Mouse (Mus musculus) stomach, embryonic 15.5 days (tissue): ENCODE measurements at regions not wholly inside any gene's neighbourhood (a gene's known extent, or its start where the extent isn't known, plus 50 kb on each side); places are given as distances from the start of the nearest gene placed in this dataset.

Experiments
- ATAC-seq: fragments of 200-750 bp; cut with Nextera tagmentation; 2 replicates; pipeline ENCODE4 v1.8.0; 2017; ENCODE audit warnings: low read depth, moderate number of reproducible peaks, moderate TSS enrichment; ENCODE audit not compliant: insufficient read depth, low FRiP score
- H3K27ac ChIP-seq: fragments of 300-500 bp; sonication (generic); 2 replicates; pipeline ENCODE4 v1.5.1; 2015; ENCODE audit warnings: mild to moderate bottlenecking, inconsistent platforms
- H3K27me3 ChIP-seq: fragments of 300-500 bp; sonication (generic); replicated peaks from 2 replicates; pipeline ENCODE4 v1.6.1; 2015; ENCODE audit warnings: inconsistent platforms
- H3K36me3 ChIP-seq: fragments of 300-500 bp; sonication (generic); 2 replicates; pipeline ENCODE4 v1.6.1; 2015; ENCODE audit warnings: inconsistent platforms
- H3K4me1 ChIP-seq: fragments of 300-500 bp; sonication (generic); 2 replicates; pipeline ENCODE4 v1.6.1; 2015; ENCODE audit warnings: inconsistent platforms
- H3K4me2 ChIP-seq: fragments of 300-500 bp; sonication (generic); 2 replicates; pipeline ENCODE4 v1.6.1; 2015; ENCODE audit warnings: mild to moderate bottlenecking, inconsistent platforms
- H3K4me3 ChIP-seq: fragments of 300-500 bp; sonication (generic); replicated peaks from 2 replicates; pipeline ENCODE4 v1.5.1; 2015; ENCODE audit warnings: inconsistent platforms
- H3K9ac ChIP-seq: fragments of 300-500 bp; sonication (generic); 2 replicates; pipeline ENCODE4 v1.6.1; 2015; ENCODE audit warnings: inconsistent platforms
- H3K9me3 ChIP-seq: fragments of 300-500 bp; sonication (generic); 2 replicates; pipeline ENCODE4 v1.6.1; 2016; ENCODE audit warnings: inconsistent platforms
- WGBS: fragments of 180-500 bp; shearing (Covaris S2); methylation state at CpG from one replicate; pipeline ENCODE4 v1.1.7; 2015; 5-methylcytosine and 5-hydroxymethylcytosine counted together

DNA sequence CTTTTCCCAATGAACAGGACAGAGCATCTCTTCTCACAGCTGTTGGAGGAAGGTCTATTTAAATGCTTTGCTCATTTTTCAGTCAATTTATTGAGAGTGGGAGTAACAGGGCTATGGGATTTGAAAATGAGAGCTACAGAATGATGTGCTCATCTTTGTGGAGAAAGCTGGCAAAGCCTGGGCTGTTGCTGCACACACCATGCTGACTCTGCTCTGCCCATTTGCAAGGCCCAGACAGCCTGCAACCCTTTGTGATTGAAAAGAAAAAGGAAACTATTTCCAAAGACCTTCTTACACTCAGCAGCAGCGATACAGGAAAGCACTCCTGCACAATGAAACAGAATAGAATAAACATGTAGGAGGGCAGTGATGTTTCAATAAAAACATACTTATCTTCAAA, 231.5 kb upstream of the B3gat1 start:
- Histone ChIP-seq H3K4me2 (no peak overlapping the region), H3K4me3 (no peak overlapping the region), H3K9me3 (no peaks in the 10 kb centered on the region), H3K9ac (no peak overlapping the region), H3K27me3 (no peaks in the 10 kb centered on the region), H3K36me3 (no peaks in the 10 kb centered on the region), H3K4me1 (no peaks in the 10 kb centered on the region), H3K27ac (no peak overlapping the region)
- ATAC-seq: no peak
- WGBS: 38% methylated on average over 1 of the region's 1 CpGs

DNA sequence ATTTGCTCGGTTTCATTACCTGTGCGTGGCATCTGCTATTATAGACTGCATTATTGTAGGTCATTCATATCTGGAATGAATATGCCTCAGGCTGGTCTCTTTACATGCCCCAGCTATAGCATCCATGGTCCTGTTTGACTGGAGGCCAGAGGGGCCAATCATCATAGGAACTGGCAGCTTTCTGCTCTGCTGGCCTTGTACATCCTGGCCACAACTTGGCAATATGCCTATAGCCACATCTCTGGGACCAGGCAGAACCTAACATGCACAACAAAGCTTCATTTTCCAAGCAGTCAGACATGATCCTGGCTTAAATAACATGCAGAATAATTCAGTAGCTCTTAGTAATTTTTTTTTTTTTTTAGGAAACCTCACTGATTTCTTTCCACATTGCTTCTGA, 227.6 kb upstream of the B3gat1 start:
- no peaks in the 10 kb centered on the region for H3K27me3 ChIP-seq
- H3K27ac ChIP-seq: no peak overlapping the region
- 85% methylated on average over 2 of the region's 2 CpGs for WGBS
- no peak overlapping the region for H3K4me3 ChIP-seq
- no peak overlapping the region for H3K4me2 ChIP-seq
- no peaks in the 10 kb centered on the region for H3K9me3 ChIP-seq
- no peaks in the 10 kb centered on the region for H3K36me3 ChIP-seq
- no peak overlapping the region for H3K9ac ChIP-seq
- H3K4me1 ChIP-seq: no peaks in the 10 kb centered on the region
- ATAC-seq: no peak

DNA sequence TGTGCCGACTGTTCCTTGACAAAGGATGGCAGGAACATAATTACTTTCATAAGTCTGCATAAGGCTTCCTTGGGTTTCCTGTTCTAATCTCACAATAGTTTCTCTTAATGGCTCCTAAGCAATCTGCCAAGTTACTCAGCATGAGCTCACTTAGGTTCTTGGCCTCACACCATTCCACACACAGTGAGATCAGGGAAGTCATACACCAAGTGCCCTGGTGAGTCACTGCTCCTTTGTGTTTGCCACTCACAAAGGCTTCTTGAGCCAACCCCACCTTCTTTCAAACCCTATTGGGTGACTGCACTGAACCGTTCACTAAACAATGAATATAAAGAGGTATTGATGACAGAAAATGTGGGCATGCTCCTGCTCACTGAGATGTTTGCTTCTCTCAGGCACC, 214.9 kb upstream of the B3gat1 start:
- H3K27ac ChIP-seq: no peak overlapping the region; the same call in 1 of the 2 replicates
- 55% methylated on average over 2 of the region's 2 CpGs for WGBS
- ATAC-seq: peak; percentile 82

DNA sequence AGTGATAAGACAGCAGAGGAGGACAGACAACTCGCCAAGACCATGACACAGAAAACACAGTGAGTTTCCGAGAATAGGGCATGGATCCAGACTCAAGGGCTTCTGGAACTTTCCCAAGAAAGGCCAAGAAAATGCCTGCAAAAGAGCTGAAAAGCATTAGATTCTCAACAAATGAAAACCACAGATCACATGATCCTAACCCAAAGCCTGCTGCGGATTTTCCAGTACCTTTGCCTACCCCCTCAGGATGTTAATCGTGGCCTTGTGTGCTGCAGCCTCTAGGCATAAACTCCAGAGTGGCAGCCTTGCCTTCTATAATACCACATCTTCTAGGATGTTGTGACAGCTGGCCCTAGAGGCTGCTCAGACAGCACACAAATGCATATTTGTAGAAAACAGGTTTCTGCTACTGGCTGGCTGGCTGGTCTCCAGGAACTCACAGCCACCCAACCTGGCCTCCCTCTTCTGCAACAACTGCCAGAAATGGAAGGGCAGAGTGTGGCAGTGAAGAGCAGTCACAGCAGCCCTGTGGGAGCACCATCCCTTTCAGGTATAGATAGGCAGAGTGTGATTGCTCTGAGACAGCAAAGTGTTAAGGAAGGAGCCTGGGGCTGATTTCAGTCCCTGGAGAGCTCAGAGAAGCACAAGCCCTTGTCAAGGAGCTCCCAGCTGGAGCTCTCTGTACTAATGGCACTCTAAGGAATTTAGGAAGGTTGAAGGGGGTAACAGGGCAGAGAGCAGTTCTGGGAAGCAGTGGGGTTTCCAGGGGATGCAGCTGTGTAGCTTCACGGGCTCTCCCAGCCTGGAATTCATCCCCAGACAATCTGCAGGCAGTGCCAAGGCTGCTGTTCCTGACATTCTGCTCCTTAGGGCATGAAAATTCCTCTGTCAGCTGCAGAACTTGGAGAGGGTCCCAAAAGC, 213.7 kb upstream of the B3gat1 start:
- Histone ChIP-seq H3K27ac (0 out of 2 replicates have a peak overlapping the region, but pooled peaks have one; percentile 13), H3K4me2 (no peak overlapping the region), H3K4me1 (no peaks in the 10 kb centered on the region), H3K4me3 (no peak overlapping the region), H3K9ac (no peak overlapping the region), H3K36me3 (no peaks in the 10 kb centered on the region), H3K27me3 (no peaks in the 10 kb centered on the region), H3K9me3 (no peaks in the 10 kb centered on the region)
- 38% methylated on average over 5 of the region's 5 CpGs for WGBS
- ATAC-seq: no peak

More for the DNA sequence above, 214.9 kb upstream of the B3gat1 start:
- no peaks in the 10 kb centered on the region for H3K4me1 ChIP-seq
- no peaks in the 10 kb centered on the region for H3K27me3 ChIP-seq
- H3K4me3 ChIP-seq: no peak overlapping the region
- no peak overlapping the region for H3K4me2 ChIP-seq
- no peak overlapping the region for H3K9ac ChIP-seq
- no peaks in the 10 kb centered on the region for H3K36me3 ChIP-seq
- no peaks in the 10 kb centered on the region for H3K9me3 ChIP-seq

DNA sequence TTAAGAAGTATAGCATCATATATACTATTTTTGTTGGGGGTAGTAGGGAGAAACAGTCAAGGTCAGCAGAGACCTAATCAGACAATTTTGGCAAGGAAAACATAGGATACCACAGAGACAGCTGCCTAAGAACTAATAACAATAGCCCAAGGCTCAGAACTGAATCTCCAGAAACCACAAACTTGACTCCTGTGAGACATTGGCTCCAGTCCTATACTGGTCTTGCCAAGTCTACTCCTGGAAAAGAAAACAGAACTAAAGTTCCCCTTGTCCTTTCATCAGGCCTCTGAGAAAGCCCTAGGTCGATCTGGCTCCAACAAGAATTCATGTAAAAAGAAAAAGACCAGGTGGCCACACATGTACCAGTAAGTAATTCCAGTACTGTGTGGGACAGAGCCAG, 209.4 kb upstream of the B3gat1 start:
- ATAC-seq: no peak
- no peaks in the 10 kb centered on the region for H3K36me3 ChIP-seq
- H3K4me2 ChIP-seq: no peak overlapping the region
- H3K4me1 ChIP-seq: no peaks in the 10 kb centered on the region
- H3K27ac ChIP-seq: no peak overlapping the region
- no peak overlapping the region for H3K9ac ChIP-seq
- H3K4me3 ChIP-seq: no peak overlapping the region
- WGBS: 50% methylated on average over 1 of the region's 1 CpGs
- H3K9me3 ChIP-seq: no peaks in the 10 kb centered on the region
- no peaks in the 10 kb centered on the region for H3K27me3 ChIP-seq

DNA sequence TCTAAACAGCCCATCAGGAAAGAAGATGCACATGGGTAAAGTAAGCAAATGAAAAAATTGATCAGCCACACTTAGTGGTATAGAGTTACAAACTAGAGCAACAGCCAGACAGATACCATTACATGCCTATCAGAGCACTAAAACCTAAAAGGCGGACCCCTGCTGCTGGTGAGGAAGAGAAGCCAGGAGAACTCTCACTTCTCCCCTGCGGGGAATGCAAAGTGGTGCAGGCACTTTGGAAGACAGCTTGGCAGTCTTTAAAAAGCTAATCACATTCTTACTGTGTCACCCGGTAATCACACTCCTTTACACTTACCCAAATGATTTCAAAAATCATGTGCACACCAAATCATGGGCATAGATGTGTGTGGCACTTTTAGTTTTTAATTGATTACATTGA, 204.8 kb upstream of the B3gat1 start:
- Histone ChIP-seq H3K27ac (no peak overlapping the region), H3K4me3 (no peak overlapping the region), H3K27me3 (no peaks in the 10 kb centered on the region), H3K4me2 (no peak overlapping the region), H3K36me3 (no peaks in the 10 kb centered on the region), H3K4me1 (no peaks in the 10 kb centered on the region), H3K9me3 (no peaks in the 10 kb centered on the region), H3K9ac (no peak overlapping the region)
- 12% methylated on average over 3 of the region's 3 CpGs for WGBS
- ATAC-seq: no peak

DNA sequence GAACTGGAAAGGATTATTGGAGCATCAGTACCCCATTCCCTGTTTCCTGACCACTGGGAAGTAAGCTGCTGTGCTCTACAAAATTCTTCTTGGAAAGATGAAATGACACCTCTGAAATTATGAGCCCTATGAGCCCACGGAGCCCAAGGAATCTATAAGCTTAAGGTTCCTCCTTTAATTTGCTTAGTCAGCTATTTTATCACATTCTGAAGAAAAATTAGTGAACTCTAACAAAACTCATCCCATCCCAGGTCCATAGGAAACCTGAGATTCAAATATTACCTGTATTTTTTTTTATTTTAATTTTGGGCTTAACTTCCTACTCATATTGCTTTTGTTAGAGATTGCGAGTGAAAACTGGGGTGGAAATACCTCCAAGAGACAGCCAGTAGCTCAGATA, 194.5 kb upstream of the B3gat1 start:
- Histone ChIP-seq H3K4me3 (no peak overlapping the region), H3K4me1 (no peaks in the 10 kb centered on the region), H3K9me3 (no peaks in the 10 kb centered on the region), H3K4me2 (no peak overlapping the region), H3K9ac (no peak overlapping the region), H3K27me3 (no peaks in the 10 kb centered on the region), H3K36me3 (no peaks in the 10 kb centered on the region), H3K27ac (no peak overlapping the region)
- ATAC-seq: no peak
- 92% methylated on average over 2 of the region's 2 CpGs for WGBS

DNA sequence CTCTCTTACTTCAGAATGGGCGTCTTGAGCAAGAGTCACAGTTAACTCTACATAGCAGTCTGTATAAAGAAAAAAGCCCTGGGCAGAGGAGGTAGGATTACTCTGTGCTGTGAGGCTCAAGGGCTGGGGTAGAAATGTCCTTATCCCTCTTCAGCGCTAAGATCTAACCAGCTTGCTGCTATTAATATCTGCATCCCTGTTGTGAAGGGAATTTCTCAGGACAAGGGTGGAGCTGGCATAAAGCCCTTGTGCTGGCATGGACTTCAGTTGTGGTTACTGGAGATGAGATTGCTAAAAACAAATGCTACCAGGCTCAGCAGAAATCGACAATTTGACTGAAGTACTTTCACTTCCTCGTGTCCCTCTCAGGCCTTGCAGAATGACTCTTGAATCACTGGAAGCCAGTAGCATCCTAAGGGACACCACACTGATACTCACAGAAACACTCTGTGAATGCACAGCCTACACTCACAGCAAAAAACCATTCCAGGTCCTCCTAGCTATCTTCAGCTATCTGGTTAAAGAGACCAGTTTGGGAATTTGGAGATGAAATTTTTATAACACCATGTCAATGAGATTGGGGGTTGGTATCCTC, 185.1 kb upstream of the B3gat1 start:
- no peak overlapping the region for H3K4me2 ChIP-seq
- H3K4me3 ChIP-seq: no peak overlapping the region
- H3K36me3 ChIP-seq: no peaks in the 10 kb centered on the region
- H3K27me3 ChIP-seq: no peaks in the 10 kb centered on the region
- H3K27ac ChIP-seq: no peak overlapping the region
- no peak for ATAC-seq
- no peaks in the 10 kb centered on the region for H3K9me3 ChIP-seq
- no peaks in the 10 kb centered on the region for H3K4me1 ChIP-seq
- no peak overlapping the region for H3K9ac ChIP-seq
- WGBS: 64% methylated on average over 4 of the region's 4 CpGs

DNA sequence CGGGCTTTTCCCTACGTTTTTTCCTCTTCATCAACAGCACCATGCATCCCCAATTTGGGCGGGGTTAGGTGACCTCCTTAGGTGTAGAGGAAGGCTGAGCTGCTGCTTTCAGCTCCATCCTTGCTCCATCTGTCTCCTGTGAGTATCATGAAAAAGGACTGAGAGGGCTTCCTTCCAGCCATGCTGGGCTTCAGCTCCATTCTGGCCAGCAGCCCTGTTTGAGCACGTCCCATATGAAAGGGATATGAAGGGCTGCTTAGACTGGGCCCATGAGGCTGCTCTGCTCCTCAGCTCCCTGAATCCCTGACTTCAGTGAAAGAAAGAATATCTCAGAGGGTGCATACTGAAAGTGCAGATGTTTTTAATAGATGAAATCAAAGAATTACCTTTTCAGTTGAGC, 184.4 kb upstream of the B3gat1 start:
- no peaks in the 10 kb centered on the region for H3K27me3 ChIP-seq
- H3K4me3 ChIP-seq: no peak overlapping the region
- H3K27ac ChIP-seq: no peak overlapping the region
- no peaks in the 10 kb centered on the region for H3K36me3 ChIP-seq
- no peak overlapping the region for H3K9ac ChIP-seq
- H3K9me3 ChIP-seq: no peaks in the 10 kb centered on the region
- H3K4me2 ChIP-seq: no peak overlapping the region
- no peaks in the 10 kb centered on the region for H3K4me1 ChIP-seq
- 74% methylated on average over 4 of the region's 4 CpGs for WGBS
- ATAC-seq: no peak

DNA sequence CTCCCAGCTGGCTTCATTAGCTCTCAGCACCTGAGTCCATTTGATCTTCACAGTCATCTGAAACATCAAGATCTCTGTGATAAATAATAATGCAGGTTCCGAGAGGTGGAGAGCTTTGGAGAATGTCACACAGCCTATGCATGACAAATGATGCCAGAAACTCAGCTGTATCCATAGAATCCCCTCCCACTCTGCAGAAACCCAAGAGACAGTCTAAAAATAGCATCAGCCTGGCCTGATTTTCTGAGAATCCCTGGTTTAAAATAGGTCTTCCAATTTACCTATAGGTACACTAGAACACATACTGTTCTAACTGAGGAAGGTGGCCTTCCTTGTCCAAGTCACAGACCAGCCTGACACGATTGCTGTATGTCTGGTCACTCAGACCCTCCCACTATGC, 184.0 kb upstream of the B3gat1 start:
- no peaks in the 10 kb centered on the region for H3K36me3 ChIP-seq
- no peak for ATAC-seq
- H3K9me3 ChIP-seq: no peaks in the 10 kb centered on the region
- WGBS: 70% methylated on average over 2 of the region's 2 CpGs
- H3K9ac ChIP-seq: no peak overlapping the region
- H3K4me3 ChIP-seq: no peak overlapping the region
- no peaks in the 10 kb centered on the region for H3K27me3 ChIP-seq
- no peak overlapping the region for H3K4me2 ChIP-seq
- H3K27ac ChIP-seq: no peak overlapping the region
- H3K4me1 ChIP-seq: no peaks in the 10 kb centered on the region

DNA sequence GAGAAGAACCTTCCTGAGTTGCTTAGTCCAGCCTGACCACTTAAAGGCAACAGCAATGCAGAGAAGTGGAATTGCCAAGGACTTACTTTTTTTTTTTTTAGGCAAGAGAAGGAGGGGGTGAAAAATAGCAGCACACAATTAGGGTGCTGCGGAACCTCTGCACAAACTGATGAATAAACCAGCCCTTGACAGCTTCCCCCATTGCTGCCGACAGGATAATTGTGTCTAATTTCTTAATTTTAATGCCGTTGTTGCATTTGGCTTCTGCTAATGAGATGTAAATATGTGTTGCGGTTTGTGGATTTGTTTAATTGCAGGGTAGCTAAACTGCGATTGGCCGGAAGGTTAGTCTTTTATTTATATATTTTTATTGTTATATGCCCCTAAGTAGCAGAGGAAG, 157.5 kb upstream of the B3gat1 start:
- Histone ChIP-seq H3K27ac (no peak overlapping the region), H3K27me3 (no peaks in the 10 kb centered on the region), H3K36me3 (no peaks in the 10 kb centered on the region), H3K4me2 (no peak overlapping the region), H3K9ac (no peak overlapping the region), H3K9me3 (no peaks in the 10 kb centered on the region), H3K4me3 (no peak overlapping the region), H3K4me1 (no peaks in the 10 kb centered on the region)
- ATAC-seq: no peak
- 94% methylated on average over 6 of the region's 6 CpGs for WGBS

DNA sequence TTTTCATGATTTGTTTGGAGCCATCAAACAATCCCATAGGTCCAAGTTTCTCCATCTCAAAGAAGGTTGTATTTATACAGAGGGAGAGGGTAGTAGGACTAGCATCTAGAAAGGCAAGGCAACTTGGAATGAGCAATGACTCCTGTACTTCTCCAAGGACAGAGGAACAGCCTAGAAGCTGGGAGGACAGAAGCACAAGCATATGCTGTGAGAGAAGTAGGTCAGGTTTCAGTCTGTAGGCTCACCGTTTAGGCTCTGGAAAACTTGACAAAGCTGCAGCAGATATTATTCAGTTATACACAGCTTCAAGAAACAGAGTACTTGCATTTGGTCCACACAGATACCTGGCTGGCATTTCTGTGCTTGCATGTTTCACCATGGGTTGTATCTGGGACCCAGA, 131.5 kb upstream of the B3gat1 start:
- Histone ChIP-seq H3K27ac (no peak overlapping the region), H3K4me3 (no peak overlapping the region), H3K9me3 (no peaks in the 10 kb centered on the region), H3K9ac (no peak overlapping the region), H3K27me3 (no peaks in the 10 kb centered on the region), H3K4me2 (no peak overlapping the region), H3K36me3 (no peaks in the 10 kb centered on the region), H3K4me1 (no peaks in the 10 kb centered on the region)
- no peak for ATAC-seq
- WGBS: 76% methylated on average over 1 of the region's 1 CpGs
